Mouse (Mus musculus) midbrain, embryonic 11.5 days (tissue): Measurements from ENCODE around the gene Tfcp2. TPM values are rescaled to one million over a fixed set of nuclear protein-coding genes. Genes with fewer than 3 reads are reported as not detected.
A peak's percentile ranks its signal among the peaks of the same experiment; 100 is the strongest.

ENCODE experiments used
- ATAC-seq: fragments of 200-750 bp; cut with Nextera tagmentation; 2 replicates; pipeline ENCODE4 v1.8.0; 2017; ENCODE audit warnings: moderate TSS enrichment, moderate library complexity; ENCODE audit not compliant: low FRiP score
- DNase-seq: peaks from one replicate; pipeline ENCODE4 v3.0.0; 2015; ENCODE audit warnings: low spot score; ENCODE audit errors: missing footprints
- H3K27ac ChIP-seq: fragments of 300-500 bp; sonication (generic); 2 replicates; pipeline ENCODE4 v1.5.1; 2014; ENCODE audit warnings: low read depth, low read length
- H3K27me3 ChIP-seq: fragments of 300-500 bp; sonication (generic); 2 replicates; pipeline ENCODE4 v1.6.1; 2014; ENCODE audit warnings: mild to moderate bottlenecking, low read length, moderate library complexity, mixed read lengths; ENCODE audit not compliant: control insufficient read depth, insufficient read depth
- H3K36me3 ChIP-seq: fragments of 300-500 bp; sonication (generic); 2 replicates; pipeline ENCODE4 v1.6.1; 2014; ENCODE audit warnings: mild to moderate bottlenecking, low read length, moderate library complexity, mixed read lengths; ENCODE audit not compliant: control insufficient read depth, insufficient read depth
- H3K4me1 ChIP-seq: fragments of 300-500 bp; sonication (generic); 2 replicates; pipeline ENCODE4 v1.6.1; 2014; ENCODE audit warnings: low read length; ENCODE audit not compliant: control insufficient read depth, insufficient read depth
- H3K4me2 ChIP-seq: fragments of 300-500 bp; sonication (generic); 2 replicates; pipeline ENCODE4 v1.6.1; 2014; ENCODE audit warnings: mild to moderate bottlenecking, moderate library complexity
- H3K4me3 ChIP-seq: fragments of 300-500 bp; sonication (generic); 2 replicates; pipeline ENCODE4 v1.5.1; 2014; ENCODE audit warnings: low read depth, low read length
- H3K9ac ChIP-seq: fragments of 300-500 bp; sonication (generic); 2 replicates; pipeline ENCODE4 v1.6.1; 2014; ENCODE audit warnings: low read length
- H3K9me3 ChIP-seq: fragments of 300-500 bp; sonication (generic); 2 replicates; pipeline ENCODE4 v1.6.1; 2016; ENCODE audit warnings: low read length; ENCODE audit not compliant: control insufficient read depth
- WGBS: fragments of 180-500 bp; shearing (Covaris S2); extraction: QIAGEN DNeasy Blood & Tissue Kit; methylation state at CpG from one replicate; pipeline ENCODE4 v1.1.7; 2014; 5-methylcytosine and 5-hydroxymethylcytosine counted together
- polyA plus RNA-seq: library from polyadenylated mRNA; unstranded; fragments of >200 nt; fragmentation: Nextera tagmentation; extraction: Ambion mirVana; gene quantifications from 2 replicates; pipeline ENCODE4 v1.2.1, GENCODE M21; 2014

Gene Tfcp2
- polyA plus RNA-seq, 1 experiment from 2014 or later = 29.9 TPM

DNA sequence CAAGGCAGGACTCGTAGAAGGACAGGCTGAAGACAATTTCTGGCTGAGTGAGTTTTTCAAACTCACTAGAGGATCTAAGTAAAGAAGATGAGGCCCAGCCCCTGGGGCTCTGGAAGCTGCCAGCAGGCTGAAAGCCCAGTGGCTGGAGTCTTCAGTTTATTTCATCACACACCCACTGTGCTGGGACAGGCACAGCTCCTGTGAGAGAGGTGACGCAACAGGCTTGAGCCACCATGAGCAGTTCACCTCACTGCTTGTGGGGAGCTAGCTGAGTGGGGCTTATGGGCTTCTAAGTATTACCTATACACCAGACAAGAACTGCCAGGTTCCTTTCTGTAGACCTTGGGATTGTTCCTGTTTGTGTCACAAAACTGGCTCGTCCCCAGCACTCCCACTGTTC is 66.2 kb downstream of the Tfcp2 start:
- no peaks in the 10 kb centered on the region for H3K27me3 ChIP-seq
- DNase-seq (no peak), ATAC-seq (no peak)
- no peaks in the 10 kb centered on the region for H3K9me3 ChIP-seq
- H3K4me2 ChIP-seq = no peak overlapping the region
- no peak overlapping the region for H3K27ac ChIP-seq
- no peak overlapping the region for H3K4me3 ChIP-seq
- H3K36me3 ChIP-seq = peaks cover 24% of the 10 kb centered on the region
- H3K4me1 ChIP-seq = peaks cover 12% of the 10 kb centered on the region
- H3K9ac ChIP-seq = no peak overlapping the region
- 87% methylated on average over 3 of the region's 3 CpGs for WGBS

DNA sequence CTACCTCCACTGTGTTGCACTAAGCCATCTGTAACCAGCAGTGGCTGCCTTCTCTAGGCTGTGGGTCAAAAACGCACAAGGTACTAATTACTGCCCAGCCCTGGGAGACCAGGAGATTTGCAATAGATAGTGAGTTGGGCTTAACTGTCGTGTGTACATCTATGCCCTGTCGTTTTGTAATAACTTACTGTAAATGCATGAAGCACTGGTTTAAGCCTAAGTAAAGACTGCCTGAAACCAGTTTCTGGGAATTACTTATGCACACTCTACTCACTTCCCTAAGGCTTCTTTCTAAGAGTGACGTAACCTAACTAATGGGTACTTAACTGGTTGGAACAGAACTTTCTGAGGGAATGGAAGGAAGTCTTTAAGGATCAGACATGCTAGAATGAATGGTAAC is 72.9 kb downstream of the Tfcp2 start:
- Histone ChIP-seq H3K36me3 (peaks cover 37% of the 10 kb centered on the region), H3K4me1 (no peaks in the 10 kb centered on the region), H3K27me3 (no peaks in the 10 kb centered on the region), H3K9me3 (no peaks in the 10 kb centered on the region), H3K27ac (no peak overlapping the region), H3K4me2 (no peak overlapping the region), H3K4me3 (no peak overlapping the region), H3K9ac (no peak overlapping the region)
- ATAC-seq = no peak
- DNase-seq = no peak
- 86% methylated on average over 4 of the region's 4 CpGs for WGBS

DNA sequence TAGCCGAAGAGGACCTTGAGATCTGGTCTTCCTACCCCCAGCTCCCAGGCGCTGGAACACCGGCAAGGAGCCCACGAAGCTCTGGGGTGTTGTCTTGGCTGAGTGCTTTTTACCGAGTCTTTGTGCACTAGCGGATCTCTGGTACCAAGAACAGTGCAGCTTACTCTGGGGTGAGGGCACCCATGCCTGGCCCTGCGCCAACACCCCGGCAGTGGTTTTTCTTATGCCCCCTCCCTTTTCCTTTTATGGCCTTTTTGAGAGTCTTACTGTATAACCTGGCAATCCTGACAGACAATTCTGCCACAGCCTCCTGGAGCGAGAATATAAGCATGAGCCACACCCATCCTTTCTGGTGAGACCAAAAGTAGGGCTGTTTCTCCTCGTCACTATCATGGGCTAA is 73.5 kb downstream of the Tfcp2 start:
- Histone ChIP-seq H3K4me3 (no peak overlapping the region), H3K4me1 (no peaks in the 10 kb centered on the region), H3K9me3 (no peaks in the 10 kb centered on the region), H3K36me3 (peaks cover 34% of the 10 kb centered on the region), H3K27me3 (no peaks in the 10 kb centered on the region), H3K9ac (no peak overlapping the region), H3K27ac (no peak overlapping the region), H3K4me2 (no peak overlapping the region)
- 85% methylated on average over 10 of the region's 10 CpGs for WGBS
- DNase-seq (no peak), ATAC-seq (no peak)

DNA sequence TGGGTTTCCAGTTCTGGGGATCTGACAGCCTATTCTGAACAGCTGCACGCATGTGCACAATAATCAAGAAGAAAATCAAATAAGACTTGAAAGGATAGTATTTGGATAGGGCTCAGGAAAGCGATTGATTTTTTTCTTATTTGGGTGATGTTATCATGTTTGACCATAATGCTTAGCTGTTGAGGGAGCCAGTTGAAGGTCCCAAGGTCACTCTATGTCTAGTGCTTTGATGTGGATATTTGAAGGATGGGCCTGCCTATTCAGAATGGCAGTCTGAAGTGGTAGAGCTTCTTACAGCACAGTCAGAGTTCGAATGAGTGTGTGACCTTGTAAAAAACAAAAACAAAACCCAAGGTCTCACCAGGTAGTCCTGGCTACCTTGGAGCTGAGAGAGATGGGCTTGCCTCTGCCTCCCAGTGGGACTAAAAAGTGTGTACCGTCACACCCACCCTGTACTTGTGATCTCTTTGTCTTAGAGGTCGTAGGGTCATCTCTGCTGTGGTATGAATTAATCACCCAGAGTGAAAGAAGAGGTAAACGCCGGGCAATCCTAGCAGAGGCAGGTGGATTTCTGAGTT is 77.8 kb downstream of the Tfcp2 start:
- Histone ChIP-seq H3K4me3 (no peak overlapping the region), H3K4me1 (peaks cover 6% of the 10 kb centered on the region), H3K27ac (no peak overlapping the region), H3K9me3 (no peaks in the 10 kb centered on the region), H3K9ac (no peak overlapping the region), H3K27me3 (no peaks in the 10 kb centered on the region), H3K36me3 (peaks cover 20% of the 10 kb centered on the region), H3K4me2 (no peak overlapping the region)
- 86% methylated on average over 7 of the region's 7 CpGs for WGBS
- DNase-seq = no peak
- ATAC-seq = no peak

DNA sequence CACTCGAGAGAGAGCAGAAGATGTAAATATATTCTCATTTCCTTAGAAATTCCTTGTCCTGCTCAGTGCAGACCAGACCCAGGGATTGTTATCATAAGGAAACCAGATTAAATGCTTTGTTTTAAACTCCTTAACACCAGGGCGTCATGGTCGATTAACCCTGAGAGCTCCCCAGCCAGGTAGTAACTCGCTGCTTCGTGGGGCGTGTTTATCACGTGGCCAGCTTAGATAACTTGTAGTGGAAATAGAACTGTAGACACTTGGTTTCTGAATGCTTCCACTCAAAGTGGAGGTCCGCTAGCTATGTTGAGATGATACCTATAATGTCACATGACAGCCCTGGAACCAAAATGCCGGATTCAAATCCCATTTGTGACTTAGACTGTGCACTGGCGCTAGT is 81.8 kb downstream of the Tfcp2 start:
- no peaks in the 10 kb centered on the region for H3K9me3 ChIP-seq
- peaks cover 3% of the 10 kb centered on the region; the same call in 1 of the 2 replicates for H3K36me3 ChIP-seq
- no peak for ATAC-seq
- peak overlapping the region; percentile 84 for H3K4me2 ChIP-seq
- 67% methylated on average over 10 of the region's 10 CpGs for WGBS
- H3K9ac ChIP-seq = no peak overlapping the region
- H3K4me3 ChIP-seq = peak overlapping the region; percentile 84
- H3K27me3 ChIP-seq = no peaks in the 10 kb centered on the region
- H3K27ac ChIP-seq = no peak overlapping the region
- no peak for DNase-seq
- H3K4me1 ChIP-seq = peaks cover 12% of the 10 kb centered on the region

DNA sequence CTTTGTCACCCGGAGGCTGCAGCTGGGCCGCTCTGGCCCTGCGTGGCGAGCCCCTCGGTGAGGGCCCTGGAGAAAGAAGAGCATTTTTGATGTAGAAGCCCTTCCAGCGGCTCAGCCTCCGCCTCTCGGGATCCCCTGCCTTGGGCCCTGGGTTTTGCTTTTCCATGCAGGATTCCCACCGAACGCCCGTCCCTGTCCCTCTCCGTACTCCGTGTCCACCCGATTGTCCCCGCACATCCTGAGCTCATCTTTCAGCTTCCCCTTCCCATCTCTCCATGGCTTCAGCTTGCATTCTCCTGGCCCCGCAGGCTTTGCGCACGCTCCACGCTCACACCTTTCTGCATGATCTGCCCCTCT is 82.6 kb downstream of the Tfcp2 start:
- DNase-seq = peak; percentile 95
- Histone ChIP-seq H3K27me3 (no peaks in the 10 kb centered on the region), H3K9ac (peak overlapping the region; percentile 92), H3K36me3 (no peaks in the 10 kb centered on the region), H3K4me3 (peak overlapping the region; percentile 84), H3K9me3 (no peaks in the 10 kb centered on the region), H3K4me2 (peak overlapping the region; percentile 84), H3K27ac (peak overlapping the region; percentile 78; the same call in 1 of the 2 replicates), H3K4me1 (peaks cover 12% of the 10 kb centered on the region)
- no peak for ATAC-seq
- under 1% methylated on average over 19 of the region's 19 CpGs for WGBS

DNA sequence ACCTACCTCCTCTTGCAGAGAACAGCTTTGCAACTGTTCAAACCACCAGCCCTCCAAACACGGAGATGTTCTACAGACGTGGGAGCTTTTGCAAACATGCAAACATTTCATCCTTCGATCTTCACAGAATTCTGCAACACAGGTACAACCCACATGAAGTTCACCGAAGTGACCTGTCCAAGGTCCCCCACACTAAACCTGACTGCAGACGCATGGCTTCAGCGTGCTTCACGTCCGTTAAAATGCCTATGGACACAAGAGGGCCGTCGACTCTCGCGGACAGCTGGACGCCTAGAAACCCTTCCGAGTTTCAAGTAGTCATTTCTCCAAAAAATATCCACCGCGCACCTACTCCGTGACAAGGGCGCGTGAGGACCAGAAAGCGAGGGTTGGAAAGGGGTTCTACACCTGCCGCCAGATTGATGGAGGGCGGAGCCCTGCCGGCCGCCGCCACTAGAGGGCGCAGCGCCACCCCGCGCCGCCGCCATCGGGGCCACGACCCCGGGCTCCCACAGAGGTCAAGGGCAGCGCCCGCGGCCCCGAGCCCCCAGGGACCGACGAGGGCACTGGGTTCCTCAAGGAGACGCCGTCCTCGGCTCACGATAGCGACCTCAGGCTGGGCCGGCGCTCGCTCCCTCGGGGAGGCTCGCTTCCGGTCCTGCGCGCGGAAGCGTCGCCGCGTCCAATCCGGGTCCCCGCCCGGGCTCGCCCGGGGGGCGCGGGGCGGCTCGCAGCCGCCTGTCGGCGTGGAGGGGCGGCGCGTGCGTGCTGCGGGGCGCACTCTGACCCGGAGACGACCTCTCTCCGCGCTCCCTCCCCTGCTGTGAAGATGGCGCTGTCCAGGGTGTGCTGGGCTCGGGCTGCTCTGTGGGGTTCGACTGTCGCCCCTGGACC is 83.3 kb downstream of the Tfcp2 start, which contains the start of gene Letmd1:
Gene Letmd1, plus strand, starts transcription at position 729 of the 894 bp plus-strand sequence.
- Histone ChIP-seq H3K36me3 (no peaks in the 10 kb centered on the region), H3K9ac (peak within 1 kb of the TSS; percentile 92), H3K4me1 (peaks cover 12% of the 10 kb centered on the region), H3K4me3 (peak within 1 kb of the TSS; percentile 84), H3K9me3 (no peaks in the 10 kb centered on the region), H3K4me2 (peak within 1 kb of the TSS; percentile 84), H3K27me3 (no peaks in the 10 kb centered on the region), H3K27ac (peak within 1 kb of the TSS; percentile 78)
- DNase-seq (peak; percentile 98), ATAC-seq (peak; percentile 94)
- 2% methylated on average over 73 of the region's 84 CpGs for WGBS

DNA sequence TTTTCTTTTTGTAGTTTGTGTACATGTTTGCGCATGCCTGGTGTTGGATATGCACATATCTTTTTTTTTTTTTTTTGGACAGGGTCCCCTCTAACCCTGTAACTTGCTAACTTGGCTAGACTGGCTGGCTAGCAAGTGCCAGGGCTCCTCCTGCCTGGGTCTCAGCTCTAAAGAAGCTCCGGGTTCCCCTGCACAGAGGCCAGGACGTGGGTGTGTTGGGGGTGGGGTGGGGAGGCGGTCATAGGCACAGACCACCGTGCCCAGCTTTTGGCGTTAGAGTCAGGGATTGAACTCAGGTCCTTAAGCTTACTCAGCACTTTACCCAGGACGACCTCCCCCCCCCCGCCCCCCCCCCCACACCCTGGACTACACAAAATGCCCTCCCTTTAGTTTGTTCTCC is 84.1 kb downstream of the Tfcp2 start:
- Histone ChIP-seq H3K9me3 (no peaks in the 10 kb centered on the region), H3K27ac (no peak overlapping the region), H3K4me3 (no peak overlapping the region), H3K4me1 (peaks cover 12% of the 10 kb centered on the region), H3K36me3 (no peaks in the 10 kb centered on the region), H3K4me2 (peak overlapping the region; percentile 84; the same call in 1 of the 2 replicates), H3K27me3 (no peaks in the 10 kb centered on the region), H3K9ac (no peak overlapping the region; the same call in 1 of the 2 replicates)
- no peak for DNase-seq
- 45% methylated on average over 8 of the region's 8 CpGs for WGBS
- ATAC-seq = no peak

DNA sequence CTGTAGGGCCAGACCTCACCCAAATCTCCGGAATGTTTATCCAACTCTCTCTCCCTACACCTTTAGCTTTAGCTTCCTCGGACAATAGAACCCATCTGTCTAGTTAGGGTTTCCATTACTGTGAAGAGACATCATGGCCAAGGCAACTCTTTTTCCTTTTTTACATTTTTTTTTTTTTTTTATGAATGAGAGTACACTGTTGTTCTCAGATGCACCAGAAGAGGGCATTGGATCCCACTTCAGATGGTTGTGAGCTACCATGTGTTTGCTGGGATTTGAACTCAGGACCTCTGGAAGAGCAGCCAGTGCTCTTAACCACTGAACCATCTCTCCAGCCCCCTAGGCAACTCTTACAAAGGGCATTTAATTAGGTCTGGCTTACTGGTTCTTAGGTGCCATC is 86.4 kb downstream of the Tfcp2 start:
- no peaks in the 10 kb centered on the region for H3K9me3 ChIP-seq
- WGBS = 73% methylated on average over 2 of the region's 2 CpGs
- ATAC-seq (no peak), DNase-seq (no peak)
- no peak overlapping the region for H3K27ac ChIP-seq
- no peak overlapping the region for H3K4me3 ChIP-seq
- peaks cover 12% of the 10 kb centered on the region for H3K4me1 ChIP-seq
- H3K36me3 ChIP-seq = no peaks in the 10 kb centered on the region
- no peaks in the 10 kb centered on the region for H3K27me3 ChIP-seq
- no peak overlapping the region for H3K9ac ChIP-seq
- H3K4me2 ChIP-seq = no peak overlapping the region
